ENCODE assay signal across 22 mouse cellular contexts in genomic region chr5:136167296-136167695, GRCm38 (mm10). TPM values are rescaled to one million over a fixed set of nuclear protein-coding genes. Genes with fewer than 3 reads are reported as not detected.
DNase-seq lines count a peak whose midpoint lies in the region; TF ChIP-seq lines count a peak whose summit lies in the region.
"Had no signal": no experiment of that assay in that cellular context is flagged by ENCODE, and none has a peak within 500 bp of the region (broad histone marks: within the 10 kb centered on the region; RNA-seq: fewer than 3 reads in every experiment).

No protein-coding gene starts in this region.

- H3K4me1 ChIP-seq in small intestine, adult 2 months (ENCODE audit: control insufficient read depth, insufficient read depth, insufficient read length, low read length): peaks cover 13% of the 10 kb centered on the region; the same call in 1 of the 2 replicates

- no peak for TF ChIP-seq CTCF in small intestine, adult 2 months (IDR thresholded peaks at IDR 0.05; ENCODE audit: extremely low read depth, insufficient read length, insufficient replicate concordance, low read depth, low read length)

- peaks cover 8% of the 10 kb centered on the region; the same call in 1 of the 2 replicates for H3K36me3 ChIP-seq in small intestine, adult 2 months (ENCODE audit: control insufficient read depth, insufficient read depth, low read length)

- H3K4me3 ChIP-seq in small intestine, adult 2 months (ENCODE audit: low read depth, low read length): no peak overlapping the region
- H3K4me3 ChIP-seq: embryonic facial prominence, embryonic 13.5 days; embryonic facial prominence, embryonic 15.5 days; erythroblast, embryonic 14.5 days; forebrain, embryonic 13.5 days; forebrain, embryonic 15.5 days had no signal

- no peak for TF ChIP-seq POLR2A in small intestine, adult 2 months (IDR thresholded peaks at IDR 0.05; ENCODE audit: low read depth, low read length)

- WGBS in small intestine, adult 2 months: 51% methylated on average over 4 of the region's 4 CpGs

- DNase-seq in lung, postnatal 25 days (ENCODE audit: low spot score): peak; percentile 39
- DNase-seq in lung, postnatal 10 days: no peak
- peak; percentile 26 to 35 for DNase-seq in lung, postnatal 4 days
- DNase-seq in lung, postnatal 14 days: no peak
- peak; percentile 77 for DNase-seq in fat pad, adult 2 months (ENCODE audit: extremely low read depth, low read depth, low spot score)
- no peak for DNase-seq in gastrocnemius, adult 18-20 months (ENCODE audit: low spot score)
- DNase-seq: adrenal gland, adult 2 months; adrenal gland, postnatal 10 days; adrenal gland, postnatal 25 days; cerebellum, adult 11 months; cerebellum, adult 18-20 months; cerebellum, adult 8-10 months; cerebellum, adult 9-11 months; cerebellum, postnatal 14 days; cerebellum, postnatal 36 days; embryo, embryonic 11 days had no signal

- no peaks in the 10 kb centered on the region for H3K27me3 ChIP-seq in small intestine, adult 2 months (ENCODE audit: control insufficient read depth, insufficient read depth, low read length)
- H3K27me3 ChIP-seq: embryonic facial prominence, embryonic 13.5 days; embryonic facial prominence, embryonic 15.5 days; forebrain, embryonic 15.5 days had no signal

- peak overlapping the region; percentile 44 for H3K27ac ChIP-seq in small intestine, adult 2 months (ENCODE audit: insufficient read depth, low read depth, low read length)
- H3K27ac ChIP-seq: embryonic facial prominence, embryonic 13.5 days; embryonic facial prominence, embryonic 15.5 days; forebrain, embryonic 13.5 days; forebrain, embryonic 15.5 days had no signal

RNA-seq across cellular contexts. Expression of gene Orai2, which starts 3.2 kb away (rescaled TPM):
- 28.9 and 31.4 TPM in 2 replicates for polyA plus RNA-seq in small intestine, adult 2 months (2012; rRNA removed)
- total RNA-seq in gastrocnemius, adult 18-20 months (2021): under 1 TPM; 0.55 to 0.64 TPM

RNA-seq across cellular contexts. Expression of gene Alkbh4, which starts 31.4 kb away (rescaled TPM):
- polyA plus RNA-seq in small intestine, adult 2 months (2012; rRNA removed): 11.2 and 25.3 TPM in 2 replicates
- 1 to 10 TPM; 3.8 to 4.9 TPM for total RNA-seq in gastrocnemius, adult 18-20 months (2021)

RNA-seq across cellular contexts. Expression of gene Lrwd1, which starts 31.4 kb away (rescaled TPM):
- polyA plus RNA-seq in small intestine, adult 2 months (2012; rRNA removed): 8.9 and 16.9 TPM in 2 replicates
- total RNA-seq in gastrocnemius, adult 18-20 months (2021): 1 to 10 TPM; 4.2 to 4.4 TPM

RNA-seq across cellular contexts. Expression of gene Prkrip1, which starts 31.5 kb away (rescaled TPM):
- polyA plus RNA-seq in small intestine, adult 2 months (2012; rRNA removed): 5.5 and 8.4 TPM in 2 replicates
- total RNA-seq in gastrocnemius, adult 18-20 months (2021): 10 to 100 TPM; 19.4 to 23.8 TPM

RNA-seq across cellular contexts. Expression of gene Polr2j, which starts 50.9 kb away (rescaled TPM):
- polyA plus RNA-seq in small intestine, adult 2 months (2012; rRNA removed): 29.3 and 48.4 TPM in 2 replicates
- 10 to 100 TPM; 65.1 to 72.1 TPM for total RNA-seq in gastrocnemius, adult 18-20 months (2021)

Comparison
In these comparisons a context has a peak if more than half of its experiments do, and no peak if none do; other contexts are left out.
1. DNase-seq: peak in lung, postnatal 25 days (single experiment), lung, postnatal 4 days (2 of 2) and fat pad, adult 2 months (single experiment); none in lung, postnatal 10 days (single experiment), lung, postnatal 14 days (single experiment) and gastrocnemius, adult 18-20 months (single experiment).